Mouse (Mus musculus): ENCODE data around the gene Plch2. TPM values are rescaled to one million over a fixed set of nuclear protein-coding genes. Genes with fewer than 3 reads are reported as not detected.

Plch2 gene
- polyA plus RNA-seq (2014; fragmentation: Nextera tagmentation; extraction: Ambion mirVana), result 1.5 and 2.1 TPM in 2 replicates

- Histone ChIP-seq H3K27ac (ENCODE audit: low read depth, low read length) (no peak within 1 kb of the TSS), H3K36me3 (ENCODE audit: control insufficient read depth, insufficient read depth, low read length) (no peaks in the 10 kb centered on the region), H3K4me2 (replicated peaks; ENCODE audit: low read depth, low read length) (no peak within 1 kb of the TSS), H3K4me3 (ENCODE audit: low read depth, low read length) (no peak within 1 kb of the TSS), H3K9me3 (ENCODE audit: control insufficient read depth, low read length) (no peaks in the 10 kb centered on the region), H3K27me3 (ENCODE audit: control insufficient read depth, insufficient read depth, low read length) (no peaks in the 10 kb centered on the region), H3K9ac (ENCODE audit: low read depth, low read length) (0 out of 2 replicates have a peak within 1 kb of the TSS, but pooled peaks have one; percentile 15), H3K4me1 (replicated peaks; ENCODE audit: control insufficient read depth, insufficient read depth, low read length) (0 out of 2 replicates have a peak, but pooled peaks cover 3% of the 10 kb centered on the region)
- WGBS, result 69% methylated on average over 10 of the region's 10 CpGs
- no peak for ATAC-seq (ENCODE audit: low FRiP score)
- DNase-seq (ENCODE audit: low spot score), result no peak
Measured at GRCm38 (mm10) chr4:155056724-155057123, at the start of gene Plch2. Gene Plch2, minus strand, starts transcription at chr4:155056784.

- 81% methylated on average over 4 of the region's 4 CpGs for WGBS
- H3K4me2 ChIP-seq (replicated peaks; ENCODE audit: low read depth, low read length), result no peak overlapping the region
- no peak overlapping the region for H3K27ac ChIP-seq (ENCODE audit: low read depth, low read length)
- H3K9ac ChIP-seq (ENCODE audit: low read depth, low read length), result no peak overlapping the region
- ATAC-seq (ENCODE audit: low FRiP score) (no peak), DNase-seq (ENCODE audit: low spot score) (no peak)
- H3K9me3 ChIP-seq (ENCODE audit: control insufficient read depth, low read length), result no peaks in the 10 kb centered on the region
- no peaks in the 10 kb centered on the region for H3K36me3 ChIP-seq (ENCODE audit: control insufficient read depth, insufficient read depth, low read length)
- H3K4me1 ChIP-seq (replicated peaks; ENCODE audit: control insufficient read depth, insufficient read depth, low read length), result no peaks in the 10 kb centered on the region; the same call in 1 of the 2 replicates
- H3K27me3 ChIP-seq (ENCODE audit: control insufficient read depth, insufficient read depth, low read length), result no peaks in the 10 kb centered on the region
- no peak overlapping the region for H3K4me3 ChIP-seq (ENCODE audit: low read depth, low read length)
Measured at GRCm38 (mm10) chr4:155098572-155098971, 42.0 kb upstream of the Plch2 start.

- 89% methylated on average over 6 of the region's 6 CpGs for WGBS
- no peak overlapping the region for H3K27ac ChIP-seq (ENCODE audit: low read depth, low read length)
Measured at GRCm38 (mm10) chr4:155097452-155097851, 40.9 kb upstream of the Plch2 start.

GRCm38 (mm10) chr4:155095967-155096366 lies 39.4 kb upstream of the Plch2 start:
- H3K4me1 ChIP-seq (replicated peaks; ENCODE audit: control insufficient read depth, insufficient read depth, low read length), result no peaks in the 10 kb centered on the region; the same call in 1 of the 2 replicates
- no peaks in the 10 kb centered on the region for H3K9me3 ChIP-seq (ENCODE audit: control insufficient read depth, low read length)
- no peak overlapping the region for H3K4me3 ChIP-seq (ENCODE audit: low read depth, low read length)
- ATAC-seq (ENCODE audit: low FRiP score) (no peak), DNase-seq (ENCODE audit: low spot score) (no peak)
- no peak overlapping the region for H3K4me2 ChIP-seq (replicated peaks; ENCODE audit: low read depth, low read length)
- 89% methylated on average over 8 of the region's 8 CpGs for WGBS
- H3K36me3 ChIP-seq (ENCODE audit: control insufficient read depth, insufficient read depth, low read length), result no peaks in the 10 kb centered on the region
- no peak overlapping the region for H3K9ac ChIP-seq (ENCODE audit: low read depth, low read length)
- H3K27me3 ChIP-seq (ENCODE audit: control insufficient read depth, insufficient read depth, low read length), result no peaks in the 10 kb centered on the region
- H3K27ac ChIP-seq (ENCODE audit: low read depth, low read length), result no peak overlapping the region

More at GRCm38 (mm10) chr4:155097452-155097851, 40.9 kb upstream of the Plch2 start:
- DNase-seq (ENCODE audit: low spot score) (no peak), ATAC-seq (ENCODE audit: low FRiP score) (no peak)
- Histone ChIP-seq H3K27me3 (ENCODE audit: control insufficient read depth, insufficient read depth, low read length) (no peaks in the 10 kb centered on the region), H3K4me2 (replicated peaks; ENCODE audit: low read depth, low read length) (no peak overlapping the region), H3K4me1 (replicated peaks; ENCODE audit: control insufficient read depth, insufficient read depth, low read length) (no peaks in the 10 kb centered on the region; the same call in 1 of the 2 replicates), H3K4me3 (ENCODE audit: low read depth, low read length) (no peak overlapping the region), H3K9me3 (ENCODE audit: control insufficient read depth, low read length) (no peaks in the 10 kb centered on the region), H3K9ac (ENCODE audit: low read depth, low read length) (no peak overlapping the region), H3K36me3 (ENCODE audit: control insufficient read depth, insufficient read depth, low read length) (no peaks in the 10 kb centered on the region)

- ATAC-seq (ENCODE audit: low FRiP score) (peak; percentile 67), DNase-seq (ENCODE audit: low spot score) (peak; percentile 90)
- H3K9ac ChIP-seq (ENCODE audit: low read depth, low read length), result no peak overlapping the region
- WGBS, result 37% methylated on average over 8 of the region's 8 CpGs
- H3K4me1 ChIP-seq (replicated peaks; ENCODE audit: control insufficient read depth, insufficient read depth, low read length), result no peaks in the 10 kb centered on the region; the same call in 1 of the 2 replicates
- H3K9me3 ChIP-seq (ENCODE audit: control insufficient read depth, low read length), result no peaks in the 10 kb centered on the region
- H3K36me3 ChIP-seq (ENCODE audit: control insufficient read depth, insufficient read depth, low read length), result no peaks in the 10 kb centered on the region
- no peak overlapping the region for H3K4me2 ChIP-seq (replicated peaks; ENCODE audit: low read depth, low read length)
- no peak overlapping the region for H3K27ac ChIP-seq (ENCODE audit: low read depth, low read length)
- H3K27me3 ChIP-seq (ENCODE audit: control insufficient read depth, insufficient read depth, low read length), result no peaks in the 10 kb centered on the region
- H3K4me3 ChIP-seq (ENCODE audit: low read depth, low read length), result no peak overlapping the region
Measured at GRCm38 (mm10) chr4:155095238-155095900, 38.8 kb upstream of the Plch2 start.

- no peak overlapping the region for H3K4me2 ChIP-seq (replicated peaks; ENCODE audit: low read depth, low read length)
- H3K4me3 ChIP-seq (ENCODE audit: low read depth, low read length), result no peak overlapping the region
- H3K36me3 ChIP-seq (ENCODE audit: control insufficient read depth, insufficient read depth, low read length), result no peaks in the 10 kb centered on the region
- H3K27me3 ChIP-seq (ENCODE audit: control insufficient read depth, insufficient read depth, low read length), result no peaks in the 10 kb centered on the region
- no peak overlapping the region for H3K27ac ChIP-seq (ENCODE audit: low read depth, low read length)
- no peaks in the 10 kb centered on the region for H3K9me3 ChIP-seq (ENCODE audit: control insufficient read depth, low read length)
- peak; percentile 72 for DNase-seq (ENCODE audit: low spot score)
- H3K9ac ChIP-seq (ENCODE audit: low read depth, low read length), result no peak overlapping the region
- H3K4me1 ChIP-seq (replicated peaks; ENCODE audit: control insufficient read depth, insufficient read depth, low read length), result no peaks in the 10 kb centered on the region; the same call in 1 of the 2 replicates
- peak; percentile 55 for ATAC-seq (ENCODE audit: low FRiP score)
- WGBS, result 78% methylated on average over 3 of the region's 3 CpGs
Measured at GRCm38 (mm10) chr4:155094565-155094964, 38.0 kb upstream of the Plch2 start.

GRCm38 (mm10) chr4:155093431-155094149 lies 37.0 kb upstream of the Plch2 start:
- no peaks in the 10 kb centered on the region for H3K27me3 ChIP-seq (ENCODE audit: control insufficient read depth, insufficient read depth, low read length)
- no peak overlapping the region for H3K4me3 ChIP-seq (ENCODE audit: low read depth, low read length)
- no peak overlapping the region for H3K4me2 ChIP-seq (replicated peaks; ENCODE audit: low read depth, low read length)
- H3K4me1 ChIP-seq (replicated peaks; ENCODE audit: control insufficient read depth, insufficient read depth, low read length), result no peaks in the 10 kb centered on the region
- H3K36me3 ChIP-seq (ENCODE audit: control insufficient read depth, insufficient read depth, low read length), result no peaks in the 10 kb centered on the region
- no peaks in the 10 kb centered on the region for H3K9me3 ChIP-seq (ENCODE audit: control insufficient read depth, low read length)
- no peak overlapping the region for H3K27ac ChIP-seq (ENCODE audit: low read depth, low read length)
- WGBS, result 82% methylated on average over 7 of the region's 7 CpGs
- ATAC-seq (ENCODE audit: low FRiP score) (no peak), DNase-seq (ENCODE audit: low spot score) (no peak)
- H3K9ac ChIP-seq (ENCODE audit: low read depth, low read length), result no peak overlapping the region

- Histone ChIP-seq H3K4me1 (replicated peaks; ENCODE audit: control insufficient read depth, insufficient read depth, low read length) (no peaks in the 10 kb centered on the region), H3K36me3 (ENCODE audit: control insufficient read depth, insufficient read depth, low read length) (no peaks in the 10 kb centered on the region), H3K9ac (ENCODE audit: low read depth, low read length) (no peak overlapping the region), H3K4me3 (ENCODE audit: low read depth, low read length) (no peak overlapping the region), H3K9me3 (ENCODE audit: control insufficient read depth, low read length) (no peaks in the 10 kb centered on the region), H3K27ac (ENCODE audit: low read depth, low read length) (no peak overlapping the region), H3K4me2 (replicated peaks; ENCODE audit: low read depth, low read length) (no peak overlapping the region), H3K27me3 (ENCODE audit: control insufficient read depth, insufficient read depth, low read length) (no peaks in the 10 kb centered on the region)
- DNase-seq (ENCODE audit: low spot score) (no peak), ATAC-seq (ENCODE audit: low FRiP score) (no peak)
- 93% methylated on average over 19 of the region's 19 CpGs for WGBS
Measured at GRCm38 (mm10) chr4:155092718-155093430, 36.3 kb upstream of the Plch2 start.
